Mouse (Mus musculus) CH12.LX (cell line): Measurements from ENCODE around the gene Kif23. TPM values are rescaled to one million over a fixed set of nuclear protein-coding genes. Genes with fewer than 3 reads are reported as not detected.

Source experiments
- DNase-seq: peaks from one replicate; pipeline ENCODE4 v3.0.0-alpha.2; 2013; ENCODE audit errors: extremely low read depth
- H3K27ac ChIP-seq: 2 replicates; pipeline ENCODE4 v1.5.1; 2012; ENCODE audit warnings: low read depth, mild to moderate bottlenecking, control low read depth, moderate library complexity; ENCODE audit not compliant: insufficient read depth
- H3K27me3 ChIP-seq: replicated peaks from 2 replicates; pipeline ENCODE3; 2012; ENCODE audit warnings: inconsistent platforms
- H3K36me3 ChIP-seq, 2 experiments: replicated peaks in 1 of 2; 2 replicates each; pipeline versions ENCODE3 to v1.6.1; 2012; ENCODE audit warnings: inconsistent platforms in 1 of 2, low read length in 1 of 2, mild to moderate bottlenecking in 1 of 2, mixed read lengths in 1 of 2, moderate library complexity in 1 of 2; ENCODE audit not compliant: control insufficient read depth in 1 of 2, insufficient read depth in 1 of 2
- H3K4me1 ChIP-seq, 2 experiments: 2 replicates each; pipeline ENCODE4 v1.6.1; 2012; ENCODE audit warnings: inconsistent platforms in 1 of 2, moderate library complexity in 1 of 2; ENCODE audit not compliant: insufficient read depth in 2 of 2, control insufficient read depth in 1 of 2
- H3K4me2 ChIP-seq: 2 replicates; pipeline ENCODE4 v1.6.1; 2012; ENCODE audit warnings: low read depth, mild to moderate bottlenecking, control low read depth; ENCODE audit not compliant: poor library complexity, insufficient read depth, severe bottlenecking
- H3K4me3 ChIP-seq, 3 experiments: fragments of 150-350 bp in 1 of 3; sonication (generic) in 1 of 3; replicated peaks in 1 of 3; 2 replicates each; pipeline versions ENCODE3 to v1.5.1; 2011 to 2012; ENCODE audit warnings: low read depth in 2 of 3, low read length in 2 of 3, mild to moderate bottlenecking in 2 of 3, moderate library complexity in 2 of 3, control low read depth in 1 of 3, improper control_type of control experiment in 1 of 3, inconsistent platforms in 1 of 3, mixed read lengths in 1 of 3; ENCODE audit not compliant: poor library complexity in 1 of 3
- H3K79me2 ChIP-seq: replicated peaks from 2 replicates; pipeline ENCODE4 v1.6.1; 2012; ENCODE audit warnings: mild to moderate bottlenecking, moderate library complexity; ENCODE audit not compliant: control insufficient read depth, poor library complexity, insufficient read depth, severe bottlenecking; ENCODE audit errors: extremely low read depth
- H3K9ac ChIP-seq: 2 replicates; pipeline ENCODE4 v1.6.1; 2012; ENCODE audit warnings: low read depth, mild to moderate bottlenecking, control low read depth, moderate library complexity; ENCODE audit not compliant: insufficient read depth
- H3K9me3 ChIP-seq: replicated peaks from 2 replicates; pipeline ENCODE3; 2012; ENCODE audit warnings: low read length, inconsistent platforms, mixed read lengths
- BHLHE40 ChIP-seq: IDR thresholded peaks from 2 replicates; pipeline ENCODE4 v1.6.1; 2011; ENCODE audit warnings: mild to moderate bottlenecking, low read depth, low read length, improper control_type of control experiment
- CHD1 ChIP-seq: IDR thresholded peaks from 2 replicates; pipeline ENCODE4 v1.6.1; 2012; ENCODE audit warnings: low read depth, low read length, improper control_type of control experiment, inconsistent platforms
- ELF1 ChIP-seq: IDR thresholded peaks from 2 replicates; pipeline ENCODE4 v1.6.1; 2014; ENCODE audit warnings: low read depth, mild to moderate bottlenecking, inconsistent platforms, low read length, improper control_type of control experiment
- EP300 ChIP-seq: IDR thresholded peaks from 2 replicates; pipeline ENCODE4 v1.6.1; 2011; ENCODE audit warnings: low read length, improper control_type of control experiment
- HCFC1 ChIP-seq: IDR thresholded peaks from 2 replicates; pipeline ENCODE4 v1.6.1; 2012; ENCODE audit warnings: low read depth, mild to moderate bottlenecking, inconsistent platforms, low read length, improper control_type of control experiment
- IRF4 ChIP-seq: IDR thresholded peaks from 2 replicates; pipeline ENCODE4 v1.6.1; 2014; ENCODE audit warnings: low read depth, mild to moderate bottlenecking, inconsistent platforms, low read length, improper control_type of control experiment
- JUN ChIP-seq: IDR thresholded peaks from 2 replicates; pipeline ENCODE4 v1.6.1; 2011; ENCODE audit warnings: low read depth, mild to moderate bottlenecking, low read length, improper control_type of control experiment, moderate library complexity; ENCODE audit not compliant: insufficient read depth
- JUND ChIP-seq: conservative IDR thresholded peaks from 2 replicates; pipeline ENCODE4 v1.6.1; 2011; ENCODE audit warnings: low read depth, low read length, improper control_type of control experiment
- MAFK ChIP-seq: IDR thresholded peaks from 2 replicates; pipeline ENCODE4 v1.6.1; 2011; ENCODE audit warnings: low read length, improper control_type of control experiment; ENCODE audit not compliant: insufficient replicate concordance
- MAX ChIP-seq: IDR thresholded peaks from 2 replicates; pipeline ENCODE4 v1.6.1; 2011; ENCODE audit warnings: low read length, improper control_type of control experiment
- MAZ ChIP-seq: IDR thresholded peaks from 2 replicates; pipeline ENCODE4 v1.6.1; 2012; ENCODE audit warnings: low read depth, mild to moderate bottlenecking, inconsistent platforms, low read length, improper control_type of control experiment, moderate library complexity
- MEF2A ChIP-seq: IDR thresholded peaks from 2 replicates; pipeline ENCODE4 v1.6.1; 2014; ENCODE audit warnings: low read depth, mild to moderate bottlenecking, inconsistent platforms, low read length, improper control_type of control experiment, borderline replicate concordance
- MXI1 ChIP-seq: IDR thresholded peaks from 2 replicates; pipeline ENCODE4 v1.6.1; 2011; ENCODE audit warnings: mild to moderate bottlenecking, low read depth, low read length, improper control_type of control experiment
- PAX5 ChIP-seq: IDR thresholded peaks from 2 replicates; pipeline ENCODE4 v1.6.1; 2012; ENCODE audit warnings: low read length, inconsistent platforms, mixed read lengths
- POLR2A ChIP-seq: IDR thresholded peaks from 2 replicates; pipeline ENCODE4 v1.6.1; 2011; ENCODE audit warnings: low read depth, mild to moderate bottlenecking, improper control_type of control experiment, low read length
- POLR2AphosphoS2 ChIP-seq: IDR thresholded peaks from 2 replicates; pipeline ENCODE4 v1.6.1; 2011; ENCODE audit warnings: low read depth, low read length, improper control_type of control experiment
- RCOR1 ChIP-seq: conservative IDR thresholded peaks from 2 replicates; pipeline ENCODE4 v1.6.1; 2012; ENCODE audit warnings: low read depth, mild to moderate bottlenecking, inconsistent platforms, low read length, improper control_type of control experiment
- SMC3 ChIP-seq: IDR thresholded peaks from 2 replicates; pipeline ENCODE4 v1.6.1; 2011; ENCODE audit warnings: low read depth, low read length, improper control_type of control experiment
- TBP ChIP-seq: conservative IDR thresholded peaks from 2 replicates; pipeline ENCODE4 v1.6.1; 2011; ENCODE audit warnings: low read depth, low read length, improper control_type of control experiment
- TCF12 ChIP-seq: IDR thresholded peaks from 2 replicates; pipeline ENCODE4 v1.6.1; 2014; ENCODE audit warnings: low read depth, mild to moderate bottlenecking, inconsistent platforms, low read length, improper control_type of control experiment
- UBTF ChIP-seq: IDR thresholded peaks from 2 replicates; pipeline ENCODE4 v1.6.1; 2012; ENCODE audit warnings: low read depth, mild to moderate bottlenecking, inconsistent platforms, low read length, improper control_type of control experiment, moderate library complexity
- USF2 ChIP-seq: conservative IDR thresholded peaks from 2 replicates; pipeline ENCODE4 v1.6.1; 2011; ENCODE audit warnings: low read depth, low read length, improper control_type of control experiment
- ZKSCAN1 ChIP-seq: IDR thresholded peaks from 2 replicates; pipeline ENCODE4 v1.6.1; 2012; ENCODE audit warnings: low read depth, inconsistent platforms, low read length, improper control_type of control experiment, borderline replicate concordance
- ZNF384 ChIP-seq: IDR thresholded peaks from 2 replicates; pipeline ENCODE4 v1.6.1; 2012; ENCODE audit warnings: low read depth, low read length, improper control_type of control experiment, inconsistent platforms
- dilution Hi-C: fragments of 300-500 bp; cut with MboI; formaldehyde crosslinking; loops from 2 replicates; pipeline ENCODE4 v1.14.3; 2020; ENCODE audit warnings: low sequenced_read_pairs; ENCODE audit not compliant: extremely low pct_unique_long_range_greater_than_20kb, extremely low pct_ligation_motif_present
- in situ Hi-C: fragments of 300-500 bp; cut with MboI; formaldehyde crosslinking; loops from 3 replicates; pipeline ENCODE4 v1.14.3; 2019; ENCODE audit warnings: low sequenced_read_pairs, low pct_ligation_motif_present, low pct_unique_long_range_greater_than_20kb, mixed read lengths
- polyA plus RNA-seq: library from polyadenylated mRNA; unstranded; fragments of >175 nt; gene quantifications from 2 replicates; pipeline ENCODE4 v1.2.1, GENCODE M21; 2012; ENCODE audit warnings: low read depth; ENCODE audit not compliant: insufficient read length
- total RNA-seq, 2 experiments: library from RNA; depleted of rRNA; stranded (reverse); fragments of 300-350 nt in 1 of 2; fragments of >200 nt in 1 of 2; gene quantifications; 2 replicates each; pipeline ENCODE4 v1.2.3; 2012 to 2014

Gene Kif23
- total and polyA plus RNA-seq, 3 experiments, result 50.6 to 133 (median 96.2) TPM

GRCm38 (mm10) chr9:61909633-61910032, 36.9 kb downstream of the Kif23 start:
- Histone ChIP-seq H3K36me3 (peaks cover 28 to 50% of the 10 kb centered on the region in 2 experiments), H3K27ac (no peak overlapping the region), H3K9ac (no peak overlapping the region), H3K79me2 (peaks cover 10% of the 10 kb centered on the region), H3K4me3 (no peak overlapping the region)
- in situ Hi-C loops (loop anchor here (5.0 kb wide), 1 partner anchor 78 kb away; no protein-coding TSS in a partner anchor), dilution Hi-C loops (no loop called here)
- peak; percentile 39 for DNase-seq
- TF ChIP-seq RCOR1 (no peak), IRF4 (no peak), UBTF (no peak), BHLHE40 (no peak)
- TF ChIP-seq, all 38 proteins: peak for 0
- Histone ChIP-seq H3K4me2 (no peak overlapping the region), H3K9me3 (no peaks in the 10 kb centered on the region), H3K4me1 (peaks cover 9 to 37% of the 10 kb centered on the region in 2 experiments), H3K27me3 (no peaks in the 10 kb centered on the region)

GRCm38 (mm10) chr9:61908832-61909407, 37.7 kb downstream of the Kif23 start:
- Histone ChIP-seq H3K27ac (no peak overlapping the region), H3K79me2 (peaks cover 6% of the 10 kb centered on the region), H3K4me3 (no peak overlapping the region), H3K4me1 (peaks cover 9 to 44% of the 10 kb centered on the region in 2 experiments), H3K9ac (no peak overlapping the region)
- in situ Hi-C loops (loop anchor here (5.0 kb wide), 1 partner anchor 78 kb away; no protein-coding TSS in a partner anchor), dilution Hi-C loops (no loop called here)
- TF ChIP-seq EP300 (no peak), MAZ (no peak), JUN (no peak), TCF12 (no peak), PAX5 (no peak), ZKSCAN1 (no peak), ELF1 (no peak), MEF2A (no peak)
- TF ChIP-seq, all 38 proteins: peak for 0
- DNase-seq, result peak; percentile 44
- H3K9me3 ChIP-seq, result no peaks in the 10 kb centered on the region
- peaks cover 28 to 49% of the 10 kb centered on the region in 2 experiments for H3K36me3 ChIP-seq
- no peak overlapping the region for H3K4me2 ChIP-seq
- H3K27me3 ChIP-seq, result no peaks in the 10 kb centered on the region

- H3K27ac ChIP-seq, result no peak overlapping the region
- H3K79me2 ChIP-seq, result peaks cover under 1% of the 10 kb centered on the region; the same call in 1 of the 2 replicates
- H3K9me3 ChIP-seq, result no peaks in the 10 kb centered on the region
- dilution Hi-C loops, result no loop called here
- in situ Hi-C loops, result loop anchor here (5.0 kb wide), 1 partner anchor 79 kb away; no protein-coding TSS in a partner anchor
- peaks cover 9 to 50% of the 10 kb centered on the region in 2 experiments for H3K4me1 ChIP-seq
- no peak for DNase-seq
- no peaks in the 10 kb centered on the region for H3K27me3 ChIP-seq
- peaks cover 27 to 43% of the 10 kb centered on the region in 2 experiments for H3K36me3 ChIP-seq
- TF ChIP-seq ZNF384, result no peak
- TF ChIP-seq JUND, result no peak
- no peak for TF ChIP-seq POLR2A
- TF ChIP-seq TBP, result no peak
- no peak for TF ChIP-seq HCFC1
- no peak for TF ChIP-seq MAX
- TF ChIP-seq TCF12, result no peak
- TF ChIP-seq USF2, result no peak
- no peak for TF ChIP-seq ZKSCAN1
- TF ChIP-seq MXI1, result no peak
- no peak for TF ChIP-seq POLR2AphosphoS2
- no peak for TF ChIP-seq CHD1
- no peak for TF ChIP-seq SMC3
- no peak for TF ChIP-seq PAX5
- TF ChIP-seq MAFK, result no peak
- TF ChIP-seq, all 38 proteins: peak for 0
- Histone ChIP-seq H3K4me2 (no peak overlapping the region), H3K4me3 (no peak overlapping the region), H3K9ac (no peak overlapping the region)
Observed at GRCm38 (mm10) chr9:61908341-61908740, 38.2 kb downstream of the Kif23 start.
